Mouse (Mus musculus): ENCODE results near the gene Heatr6. TPM values are rescaled to one million over a fixed set of nuclear protein-coding genes. Genes with fewer than 3 reads are reported as not detected.

Heatr6 gene
- polyA plus RNA-seq (2014; fragmentation: Nextera tagmentation; extraction: Ambion mirVana), result 36.3 and 41.7 TPM in 2 replicates

- ATAC-seq (ENCODE audit: low read depth), result peak; percentile 98
- Histone ChIP-seq H3K4me1 (ENCODE audit: control insufficient read depth, insufficient read depth, low read length) (peaks cover 13% of the 10 kb centered on the region), H3K27ac (ENCODE audit: low read depth, low read length) (peak within 1 kb of the TSS; percentile 83), H3K36me3 (ENCODE audit: control insufficient read depth, insufficient read depth, low read length) (peaks cover 17% of the 10 kb centered on the region), H3K9ac (replicated peaks; ENCODE audit: low read depth, low read length) (peak within 1 kb of the TSS; percentile 76), H3K27me3 (ENCODE audit: control insufficient read depth, insufficient read depth, low read length) (0 out of 2 replicates have a peak, but pooled peaks cover 3% of the 10 kb centered on the region), H3K4me2 (ENCODE audit: low read depth, low read length) (peak within 1 kb of the TSS; percentile 73), H3K4me3 (ENCODE audit: low read depth, low read length) (peak within 1 kb of the TSS; percentile 64), H3K9me3 (ENCODE audit: control insufficient read depth, low read length) (no peaks in the 10 kb centered on the region)
- under 1% methylated on average over 47 of the region's 47 CpGs for WGBS
Measured at GRCm38 (mm10) chr11:83753581-83754181, at the start of gene Heatr6. Gene Heatr6, plus strand, starts transcription at chr11:83753696.

- WGBS, result 26% methylated on average over 1 of the region's 1 CpGs
- H3K9ac ChIP-seq (replicated peaks; ENCODE audit: low read depth, low read length), result no peak within 1 kb of the TSS
- no peak for ATAC-seq (ENCODE audit: low read depth)
- H3K4me1 ChIP-seq (ENCODE audit: control insufficient read depth, insufficient read depth, low read length), result no peaks in the 10 kb centered on the region
- no peak within 1 kb of the TSS for H3K27ac ChIP-seq (ENCODE audit: low read depth, low read length)
- no peaks in the 10 kb centered on the region for H3K9me3 ChIP-seq (ENCODE audit: control insufficient read depth, low read length)
- H3K4me2 ChIP-seq (ENCODE audit: low read depth, low read length), result no peak within 1 kb of the TSS
- no peaks in the 10 kb centered on the region for H3K27me3 ChIP-seq (ENCODE audit: control insufficient read depth, insufficient read depth, low read length)
- no peak within 1 kb of the TSS for H3K4me3 ChIP-seq (ENCODE audit: low read depth, low read length)
- H3K36me3 ChIP-seq (ENCODE audit: control insufficient read depth, insufficient read depth, low read length), result no peaks in the 10 kb centered on the region
Measured at GRCm38 (mm10) chr11:83703705-83704104, 49.8 kb upstream of the Heatr6 start, which contains the start of gene Wfdc17. Gene Wfdc17, plus strand, starts transcription at chr11:83703991.

- Histone ChIP-seq H3K9ac (replicated peaks; ENCODE audit: low read depth, low read length) (no peak within 1 kb of the TSS), H3K27ac (ENCODE audit: low read depth, low read length) (no peak within 1 kb of the TSS), H3K36me3 (ENCODE audit: control insufficient read depth, insufficient read depth, low read length) (no peaks in the 10 kb centered on the region), H3K4me3 (ENCODE audit: low read depth, low read length) (no peak within 1 kb of the TSS), H3K9me3 (ENCODE audit: control insufficient read depth, low read length) (no peaks in the 10 kb centered on the region), H3K4me1 (ENCODE audit: control insufficient read depth, insufficient read depth, low read length) (no peaks in the 10 kb centered on the region), H3K4me2 (ENCODE audit: low read depth, low read length) (no peak within 1 kb of the TSS), H3K27me3 (ENCODE audit: control insufficient read depth, insufficient read depth, low read length) (no peaks in the 10 kb centered on the region)
- WGBS, result 75% methylated on average over 4 of the region's 4 CpGs
- no peak for ATAC-seq (ENCODE audit: low read depth)
Measured at GRCm38 (mm10) chr11:83708715-83709114, 44.8 kb upstream of the Heatr6 start, which contains the start of gene Wfdc18. Gene Wfdc18, plus strand, starts transcription at chr11:83709015.

- H3K4me3 ChIP-seq (ENCODE audit: low read depth, low read length), result no peak overlapping the region
- 92% methylated on average over 5 of the region's 5 CpGs for WGBS
Measured at GRCm38 (mm10) chr11:83709683-83710082, 43.8 kb upstream of the Heatr6 start.

GRCm38 (mm10) chr11:83712671-83713070 is 40.8 kb upstream of the Heatr6 start:
- Histone ChIP-seq H3K9ac (replicated peaks; ENCODE audit: low read depth, low read length) (no peak overlapping the region), H3K9me3 (ENCODE audit: control insufficient read depth, low read length) (no peaks in the 10 kb centered on the region), H3K4me2 (ENCODE audit: low read depth, low read length) (no peak overlapping the region), H3K27me3 (ENCODE audit: control insufficient read depth, insufficient read depth, low read length) (no peaks in the 10 kb centered on the region), H3K4me3 (ENCODE audit: low read depth, low read length) (no peak overlapping the region), H3K27ac (ENCODE audit: low read depth, low read length) (no peak overlapping the region), H3K36me3 (ENCODE audit: control insufficient read depth, insufficient read depth, low read length) (no peaks in the 10 kb centered on the region), H3K4me1 (ENCODE audit: control insufficient read depth, insufficient read depth, low read length) (no peaks in the 10 kb centered on the region)
- no peak for ATAC-seq (ENCODE audit: low read depth)
- WGBS, result 94% methylated on average over 1 of the region's 1 CpGs

More at GRCm38 (mm10) chr11:83709683-83710082, 43.8 kb upstream of the Heatr6 start:
- no peak overlapping the region for H3K9ac ChIP-seq (replicated peaks; ENCODE audit: low read depth, low read length)
- H3K36me3 ChIP-seq (ENCODE audit: control insufficient read depth, insufficient read depth, low read length), result no peaks in the 10 kb centered on the region
- no peak overlapping the region for H3K27ac ChIP-seq (ENCODE audit: low read depth, low read length)
- no peak overlapping the region for H3K4me2 ChIP-seq (ENCODE audit: low read depth, low read length)
- no peaks in the 10 kb centered on the region for H3K9me3 ChIP-seq (ENCODE audit: control insufficient read depth, low read length)
- H3K4me1 ChIP-seq (ENCODE audit: control insufficient read depth, insufficient read depth, low read length), result no peaks in the 10 kb centered on the region
- H3K27me3 ChIP-seq (ENCODE audit: control insufficient read depth, insufficient read depth, low read length), result no peaks in the 10 kb centered on the region
- ATAC-seq (ENCODE audit: low read depth), result no peak

- 80% methylated on average over 2 of the region's 2 CpGs for WGBS
- H3K4me2 ChIP-seq (ENCODE audit: low read depth, low read length), result no peak overlapping the region
- H3K27me3 ChIP-seq (ENCODE audit: control insufficient read depth, insufficient read depth, low read length), result no peaks in the 10 kb centered on the region
- no peak overlapping the region for H3K9ac ChIP-seq (replicated peaks; ENCODE audit: low read depth, low read length)
- H3K4me1 ChIP-seq (ENCODE audit: control insufficient read depth, insufficient read depth, low read length), result no peaks in the 10 kb centered on the region
- H3K27ac ChIP-seq (ENCODE audit: low read depth, low read length), result no peak overlapping the region
- no peak for ATAC-seq (ENCODE audit: low read depth)
- no peak overlapping the region for H3K4me3 ChIP-seq (ENCODE audit: low read depth, low read length)
- no peaks in the 10 kb centered on the region for H3K9me3 ChIP-seq (ENCODE audit: control insufficient read depth, low read length)
- H3K36me3 ChIP-seq (ENCODE audit: control insufficient read depth, insufficient read depth, low read length), result no peaks in the 10 kb centered on the region
Measured at GRCm38 (mm10) chr11:83713925-83714324, 39.6 kb upstream of the Heatr6 start.

- no peaks in the 10 kb centered on the region for H3K27me3 ChIP-seq (ENCODE audit: control insufficient read depth, insufficient read depth, low read length)
- no peak overlapping the region for H3K9ac ChIP-seq (replicated peaks; ENCODE audit: low read depth, low read length)
- WGBS, result 85% methylated on average over 6 of the region's 6 CpGs
- no peaks in the 10 kb centered on the region for H3K4me1 ChIP-seq (ENCODE audit: control insufficient read depth, insufficient read depth, low read length)
- no peaks in the 10 kb centered on the region for H3K9me3 ChIP-seq (ENCODE audit: control insufficient read depth, low read length)
- ATAC-seq (ENCODE audit: low read depth), result no peak
- H3K4me2 ChIP-seq (ENCODE audit: low read depth, low read length), result no peak overlapping the region
- H3K36me3 ChIP-seq (ENCODE audit: control insufficient read depth, insufficient read depth, low read length), result no peaks in the 10 kb centered on the region
- no peak overlapping the region for H3K27ac ChIP-seq (ENCODE audit: low read depth, low read length)
- H3K4me3 ChIP-seq (ENCODE audit: low read depth, low read length), result no peak overlapping the region
Measured at GRCm38 (mm10) chr11:83717042-83717665, 36.3 kb upstream of the Heatr6 start.

GRCm38 (mm10) chr11:83720766-83721165 is 32.7 kb upstream of the Heatr6 start:
- H3K4me2 ChIP-seq (ENCODE audit: low read depth, low read length), result no peak overlapping the region
- H3K9me3 ChIP-seq (ENCODE audit: control insufficient read depth, low read length), result no peaks in the 10 kb centered on the region
- no peak overlapping the region for H3K27ac ChIP-seq (ENCODE audit: low read depth, low read length)
- no peak overlapping the region for H3K9ac ChIP-seq (replicated peaks; ENCODE audit: low read depth, low read length)
- H3K4me1 ChIP-seq (ENCODE audit: control insufficient read depth, insufficient read depth, low read length), result no peaks in the 10 kb centered on the region
- no peaks in the 10 kb centered on the region for H3K27me3 ChIP-seq (ENCODE audit: control insufficient read depth, insufficient read depth, low read length)
- no peaks in the 10 kb centered on the region for H3K36me3 ChIP-seq (ENCODE audit: control insufficient read depth, insufficient read depth, low read length)
- no peak overlapping the region for H3K4me3 ChIP-seq (ENCODE audit: low read depth, low read length)
- ATAC-seq (ENCODE audit: low read depth), result no peak

- H3K4me3 ChIP-seq (ENCODE audit: low read depth, low read length), result no peak overlapping the region
- H3K4me2 ChIP-seq (ENCODE audit: low read depth, low read length), result no peak overlapping the region
- no peaks in the 10 kb centered on the region for H3K9me3 ChIP-seq (ENCODE audit: control insufficient read depth, low read length)
- no peaks in the 10 kb centered on the region for H3K36me3 ChIP-seq (ENCODE audit: control insufficient read depth, insufficient read depth, low read length)
- H3K4me1 ChIP-seq (ENCODE audit: control insufficient read depth, insufficient read depth, low read length), result no peaks in the 10 kb centered on the region
- 71% methylated on average over 3 of the region's 3 CpGs for WGBS
- ATAC-seq (ENCODE audit: low read depth), result no peak
- no peak overlapping the region for H3K27ac ChIP-seq (ENCODE audit: low read depth, low read length)
- H3K9ac ChIP-seq (replicated peaks; ENCODE audit: low read depth, low read length), result no peak overlapping the region
- no peaks in the 10 kb centered on the region for H3K27me3 ChIP-seq (ENCODE audit: control insufficient read depth, insufficient read depth, low read length)
Measured at GRCm38 (mm10) chr11:83728757-83729432, 24.6 kb upstream of the Heatr6 start.
